Mouse (Mus musculus) megakaryocyte, embryonic 14.5 days (primary cell): ENCODE measurements around the gene Gm45837. TPM values are rescaled to one million over a fixed set of nuclear protein-coding genes. Genes with fewer than 3 reads are reported as not detected.
A peak's percentile ranks its signal among the peaks of the same experiment; 100 is the strongest.

Experiments used
- H3K27me3 ChIP-seq: replicated peaks from 2 replicates; pipeline ENCODE3; 2012; ENCODE audit warnings: inconsistent platforms
- H3K36me3 ChIP-seq: replicated peaks from 2 replicates; pipeline ENCODE3; 2012; ENCODE audit warnings: low read length, inconsistent platforms, mixed read lengths
- H3K4me1 ChIP-seq: 2 replicates; pipeline ENCODE4 v1.6.1; 2012; ENCODE audit warnings: inconsistent platforms
- H3K4me3 ChIP-seq: replicated peaks from 2 replicates; pipeline ENCODE3; 2012; ENCODE audit warnings: moderate library complexity, mild to moderate bottlenecking, inconsistent platforms
- H3K9me3 ChIP-seq: 2 replicates; pipeline ENCODE4 v1.6.1; 2012; ENCODE audit warnings: inconsistent platforms
- FLI1 ChIP-seq: IDR thresholded peaks from 2 replicates; pipeline ENCODE4 v1.6.1; 2012; ENCODE audit warnings: low read length, inconsistent platforms, mixed read lengths
- GATA1 ChIP-seq: IDR thresholded peaks from 3 replicates; pipeline ENCODE4 v1.6.1; 2012; ENCODE audit warnings: mixed read lengths, low read length, inconsistent platforms, borderline replicate concordance
- polyA plus RNA-seq: library from polyadenylated mRNA; stranded (reverse); fragments of >175 nt; gene quantifications from 2 replicates; pipeline ENCODE4 v1.2.3, GENCODE M21; 2012; ENCODE audit warnings: low replicate concordance; ENCODE audit not compliant: insufficient read depth

Gene Gm45837
- polyA plus RNA-seq, 1 experiment: 1.4 TPM

GRCm38 (mm10) chr7:101389256-101389655, 21.4 kb upstream of the Gm45837 start:
- peak; percentile 84; the same call in 2 of the 3 replicates for TF ChIP-seq GATA1
- no peak for TF ChIP-seq FLI1
- Histone ChIP-seq H3K4me3 (peak overlapping the region; percentile 84), H3K9me3 (no peaks in the 10 kb centered on the region), H3K4me1 (peaks cover 100% of the 10 kb centered on the region), H3K36me3 (peaks cover 100% of the 10 kb centered on the region), H3K27me3 (no peaks in the 10 kb centered on the region)

GRCm38 (mm10) chr7:101391909-101392479, 18.7 kb upstream of the Gm45837 start:
- H3K4me1 ChIP-seq: peaks cover 97% of the 10 kb centered on the region
- H3K9me3 ChIP-seq: 0 out of 2 replicates have a peak, but pooled peaks cover under 1% of the 10 kb centered on the region
- no peaks in the 10 kb centered on the region for H3K27me3 ChIP-seq
- no peak for TF ChIP-seq GATA1
- no peak for TF ChIP-seq FLI1
- H3K36me3 ChIP-seq: peaks cover 100% of the 10 kb centered on the region
- H3K4me3 ChIP-seq: peak overlapping the region; percentile 73

GRCm38 (mm10) chr7:101393015-101393414, 17.7 kb upstream of the Gm45837 start:
- Histone ChIP-seq H3K36me3 (peaks cover 100% of the 10 kb centered on the region), H3K9me3 (0 out of 2 replicates have a peak, but pooled peaks cover 5% of the 10 kb centered on the region), H3K27me3 (no peaks in the 10 kb centered on the region), H3K4me1 (peaks cover 91% of the 10 kb centered on the region), H3K4me3 (no peak overlapping the region)
- TF ChIP-seq GATA1: no peak
- no peak for TF ChIP-seq FLI1

GRCm38 (mm10) chr7:101393694-101394504, 16.8 kb upstream of the Gm45837 start:
- TF ChIP-seq GATA1 (no peak), FLI1 (no peak)
- H3K4me1 ChIP-seq: peaks cover 82% of the 10 kb centered on the region
- no peaks in the 10 kb centered on the region for H3K27me3 ChIP-seq
- no peak overlapping the region for H3K4me3 ChIP-seq
- H3K9me3 ChIP-seq: 0 out of 2 replicates have a peak, but pooled peaks cover 5% of the 10 kb centered on the region
- H3K36me3 ChIP-seq: peaks cover 100% of the 10 kb centered on the region

GRCm38 (mm10) chr7:101394569-101394968, 16.1 kb upstream of the Gm45837 start:
- Histone ChIP-seq H3K27me3 (no peaks in the 10 kb centered on the region), H3K9me3 (0 out of 2 replicates have a peak, but pooled peaks cover 5% of the 10 kb centered on the region), H3K4me1 (peaks cover 81% of the 10 kb centered on the region), H3K36me3 (peaks cover 100% of the 10 kb centered on the region), H3K4me3 (no peak overlapping the region)
- TF ChIP-seq FLI1 (no peak), GATA1 (no peak)

- Histone ChIP-seq H3K27me3 (no peaks in the 10 kb centered on the region), H3K36me3 (peaks cover 100% of the 10 kb centered on the region), H3K4me3 (no peak overlapping the region), H3K4me1 (peaks cover 79% of the 10 kb centered on the region), H3K9me3 (0 out of 2 replicates have a peak, but pooled peaks cover 5% of the 10 kb centered on the region)
- TF ChIP-seq FLI1 (no peak), GATA1 (no peak)
Observed at GRCm38 (mm10) chr7:101395471-101395870, 15.2 kb upstream of the Gm45837 start.

GRCm38 (mm10) chr7:101397175-101397574, 13.5 kb upstream of the Gm45837 start:
- H3K9me3 ChIP-seq: 0 out of 2 replicates have a peak, but pooled peaks cover 5% of the 10 kb centered on the region
- H3K27me3 ChIP-seq: no peaks in the 10 kb centered on the region
- peaks cover 79% of the 10 kb centered on the region for H3K4me1 ChIP-seq
- no peak for TF ChIP-seq GATA1
- no peak for TF ChIP-seq FLI1
- H3K4me3 ChIP-seq: no peak overlapping the region
- H3K36me3 ChIP-seq: peaks cover 100% of the 10 kb centered on the region

GRCm38 (mm10) chr7:101401510-101401909, 9.2 kb upstream of the Gm45837 start:
- no peak for TF ChIP-seq FLI1
- TF ChIP-seq GATA1: no peak
- Histone ChIP-seq H3K9me3 (0 out of 2 replicates have a peak, but pooled peaks cover 5% of the 10 kb centered on the region), H3K36me3 (peaks cover 100% of the 10 kb centered on the region)

GRCm38 (mm10) chr7:101403831-101404230, 6.9 kb upstream of the Gm45837 start:
- no peak for TF ChIP-seq FLI1
- no peak for TF ChIP-seq GATA1
- H3K9me3 ChIP-seq: peaks cover 3% of the 10 kb centered on the region
- no peak overlapping the region for H3K4me3 ChIP-seq
- no peaks in the 10 kb centered on the region for H3K27me3 ChIP-seq
- H3K36me3 ChIP-seq: peaks cover 100% of the 10 kb centered on the region
- H3K4me1 ChIP-seq: peaks cover 83% of the 10 kb centered on the region

More at GRCm38 (mm10) chr7:101401510-101401909, 9.2 kb upstream of the Gm45837 start:
- Histone ChIP-seq H3K27me3 (no peaks in the 10 kb centered on the region), H3K4me3 (peak overlapping the region; percentile 18), H3K4me1 (peaks cover 74% of the 10 kb centered on the region)

GRCm38 (mm10) chr7:101412796-101413195, 2.1 kb downstream of the Gm45837 start:
- no peak overlapping the region for H3K4me3 ChIP-seq
- H3K36me3 ChIP-seq: peaks cover 97% of the 10 kb centered on the region
- TF ChIP-seq FLI1 (no peak), GATA1 (no peak)

More at GRCm38 (mm10) chr7:101412796-101413195, 2.1 kb downstream of the Gm45837 start:
- peaks cover 92% of the 10 kb centered on the region for H3K4me1 ChIP-seq
- no peaks in the 10 kb centered on the region for H3K27me3 ChIP-seq
- H3K9me3 ChIP-seq: peaks cover 9% of the 10 kb centered on the region
